Mouse (Mus musculus) neutrophil, adult 59 days (primary cell): ENCODE results near the gene Prss22. TPM values are rescaled to one million over a fixed set of nuclear protein-coding genes. Genes with fewer than 3 reads are reported as not detected.

Experiments
- total RNA-seq, 2 experiments: library from RNA; stranded (reverse); gene quantifications; 1 replicate in 1 of 2; 2 replicates in 1 of 2; pipeline ENCODE4 v1.2.4; 2023

Gene Prss22
- under 1 TPM in 1 of 2 experiments, not detected in 1; 0.36 TPM for total RNA-seq

GRCm38 (mm10) chr17:23997901-23998300, at the start of gene Prss22:
Gene Prss22, minus strand, starts transcription at chr17:23998100.

DNA sequence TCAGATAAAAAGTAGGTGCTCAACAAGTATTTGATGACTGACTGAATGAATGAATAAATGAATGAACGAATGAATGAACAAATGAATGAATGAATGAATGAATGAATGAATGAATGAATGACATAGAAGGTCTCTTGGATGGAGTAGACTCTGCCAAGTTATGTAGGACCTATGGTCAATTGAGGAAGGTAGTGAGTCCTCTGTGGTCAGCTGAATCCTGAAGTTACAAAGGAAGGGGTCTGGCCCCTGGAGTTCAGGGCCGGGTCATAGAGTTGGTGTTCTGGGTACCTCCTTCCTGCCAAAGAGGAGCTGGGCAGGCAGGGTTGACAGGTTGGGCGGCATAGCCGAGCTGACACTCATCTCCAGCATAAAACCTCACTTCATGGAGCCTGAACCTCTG, 39.9 kb upstream of the Prss22 start, which contains the start of gene Prss27:
TSS of gene Prss27 (plus strand) at position 301 of the 400 bp plus-strand sequence.

GRCm38 (mm10) chr17:23980297-23980909, 17.5 kb downstream of the Prss22 start, which contains the start of gene Prss30:
Gene Prss30, minus strand, starts transcription at chr17:23980566.

GRCm38 (mm10) chr17:23955174-23955573, 42.7 kb downstream of the Prss22 start, which contains the start of gene Sbpl:
Gene Sbpl, minus strand, starts transcription at chr17:23955274.

Other genes with a start within 250 kb of the Prss22 start
- gene Flywch1, start 226.5 kb downstream of the Prss22 start, total RNA-seq, result 1 to 10 TPM; 6.5 to 7.1 TPM
- not detected for gene Flywch2, start 212.0 kb downstream of the Prss22 start, total RNA-seq
- 100 to 1,000 TPM; 541 to 597 TPM for gene Srrm2, start 207.6 kb downstream of the Prss22 start, total RNA-seq
- 100 to 1,000 TPM; 152 to 189 TPM for gene Elob, start 169.0 kb downstream of the Prss22 start, total RNA-seq
- not detected for gene Prss33, start 162.0 kb downstream of the Prss22 start, total RNA-seq
- gene Prss32, start 154.2 kb downstream of the Prss22 start, total RNA-seq, result not detected
- gene Prss41, start 153.9 kb downstream of the Prss22 start, total RNA-seq, result not detected
- not detected for gene Prss21, start 130.0 kb downstream of the Prss22 start, total RNA-seq
- gene Dcpp1, start 117.2 kb downstream of the Prss22 start, total RNA-seq, result not detected
- gene Dcpp2, start 117.2 kb downstream of the Prss22 start, total RNA-seq, result not detected
- gene Dcpp3, start 80.6 kb downstream of the Prss22 start, total RNA-seq, result not detected
- gene Sbp, start 56.4 kb downstream of the Prss22 start, total RNA-seq, result not detected
- not detected for gene Sbpl, start 42.8 kb downstream of the Prss22 start, total RNA-seq
- not detected for gene Prss30, start 17.5 kb downstream of the Prss22 start, total RNA-seq
- not detected for gene Prss27, start 40.0 kb upstream of the Prss22 start, total RNA-seq
- gene Kctd5, start 75.4 kb upstream of the Prss22 start, total RNA-seq, result 10 to 100 TPM; 10.3 to 13.5 TPM
- gene Pdpk1, start 152.8 kb upstream of the Prss22 start, total RNA-seq, result 10 to 100 TPM; 48.9 to 58.5 TPM
- 10 to 100 TPM; 65.4 to 76.7 TPM for gene Amdhd2, start 165.7 kb upstream of the Prss22 start, total RNA-seq
- 100 to 1,000 TPM; 376 to 393 TPM for gene Atp6v0c, start 171.6 kb upstream of the Prss22 start, total RNA-seq
- 10 to 100 TPM; 11.8 to 15.1 TPM for gene Tbc1d24, start 207.5 kb upstream of the Prss22 start, total RNA-seq
- under 1 TPM; 0.24 to 0.49 TPM for gene Ntn3, start 211.4 kb upstream of the Prss22 start, total RNA-seq
- gene Tedc2, start 222.8 kb upstream of the Prss22 start, total RNA-seq, result 1 to 10 TPM; 8.8 to 9.9 TPM